Mouse (Mus musculus): ENCODE measurements around the gene Adam19. TPM values are rescaled to one million over a fixed set of nuclear protein-coding genes. Genes with fewer than 3 reads are reported as not detected.
"Not testable (repeated sequence)": the region's sequence is repeated elsewhere in the genome, so short reads cannot be mapped to it uniquely, and the experiment has no call there.

The Adam19 gene
- total RNA-seq, 2 experiments from 2014 or later = 48.3 to 56.3 TPM

DNA sequence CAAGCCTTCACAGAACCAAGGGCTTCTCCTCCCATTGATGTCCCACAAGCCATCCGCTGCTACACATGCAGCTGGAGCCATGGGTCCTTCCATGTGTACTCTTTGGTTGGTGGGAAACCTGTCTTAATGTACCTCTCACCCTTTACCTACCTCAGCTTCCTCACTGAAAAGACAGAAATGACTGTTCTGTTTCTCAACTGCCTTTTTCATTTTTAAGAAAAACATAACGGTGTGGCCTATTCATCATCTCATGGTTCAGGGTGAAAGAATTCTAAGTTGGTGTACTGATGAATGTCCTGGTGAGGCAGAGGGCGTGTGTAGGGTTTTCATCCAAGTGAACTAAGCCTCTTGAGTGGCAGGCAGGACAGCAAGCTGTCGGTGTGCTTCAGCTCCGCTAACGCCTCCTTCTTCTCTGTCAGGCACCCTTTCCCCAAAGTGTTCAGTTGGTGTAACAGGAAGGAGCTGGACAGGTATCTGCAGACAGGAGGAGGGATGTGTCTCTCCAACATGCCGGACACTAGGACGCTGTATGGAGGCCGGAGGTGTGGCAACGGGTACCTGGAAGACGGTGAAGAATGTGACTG, 71.1 kb downstream of the Adam19 start:
- no peak for DNase-seq (ENCODE audit: low spot score in 2 of 2)

DNA sequence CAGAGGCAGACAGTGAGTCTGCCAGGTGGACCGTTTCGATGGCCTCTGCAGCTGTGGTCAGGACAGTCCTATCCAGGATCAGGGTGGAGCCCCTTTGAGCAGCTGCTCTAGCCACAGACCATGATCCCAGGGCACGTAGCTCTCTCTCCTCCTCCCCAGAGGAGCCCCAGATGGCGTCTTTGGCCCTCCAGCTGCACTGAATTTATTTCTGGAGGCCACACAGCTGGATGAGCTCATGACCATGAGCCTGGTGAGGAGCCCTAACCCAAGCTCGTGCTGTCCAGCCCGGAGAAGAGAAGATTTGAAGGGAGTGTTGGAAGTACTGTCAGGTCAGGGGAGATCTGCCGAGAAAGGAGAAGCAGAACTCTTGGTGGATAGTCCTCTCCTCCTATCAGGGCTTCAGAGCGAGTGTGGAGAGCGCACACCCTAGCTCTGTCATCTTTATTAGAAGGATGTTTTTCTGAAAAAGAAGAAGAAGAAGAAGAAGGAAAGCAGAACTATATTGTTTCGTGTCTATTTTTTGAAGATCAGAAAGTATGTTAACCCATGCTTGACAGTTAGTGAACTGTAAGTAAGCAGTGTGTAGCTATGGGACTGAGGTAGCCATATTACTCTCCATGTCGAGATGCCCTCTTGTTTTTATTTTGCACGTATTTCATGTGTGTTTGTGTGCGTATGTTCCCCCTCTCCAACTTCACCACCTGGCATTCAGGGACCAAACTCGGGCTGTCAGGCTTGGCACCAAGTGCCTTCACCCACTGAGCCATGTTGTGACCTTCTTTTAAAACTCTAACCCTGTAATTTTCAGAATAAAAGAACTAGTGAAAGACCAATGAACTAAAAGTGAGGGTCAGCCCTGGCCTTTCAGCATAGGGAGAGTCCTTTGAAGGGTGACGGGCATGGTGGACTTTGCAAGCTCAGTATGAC, 72.1 kb downstream of the Adam19 start:
- peak; percentile 58 to 65 for DNase-seq (ENCODE audit: low spot score in 2 of 2)

DNA sequence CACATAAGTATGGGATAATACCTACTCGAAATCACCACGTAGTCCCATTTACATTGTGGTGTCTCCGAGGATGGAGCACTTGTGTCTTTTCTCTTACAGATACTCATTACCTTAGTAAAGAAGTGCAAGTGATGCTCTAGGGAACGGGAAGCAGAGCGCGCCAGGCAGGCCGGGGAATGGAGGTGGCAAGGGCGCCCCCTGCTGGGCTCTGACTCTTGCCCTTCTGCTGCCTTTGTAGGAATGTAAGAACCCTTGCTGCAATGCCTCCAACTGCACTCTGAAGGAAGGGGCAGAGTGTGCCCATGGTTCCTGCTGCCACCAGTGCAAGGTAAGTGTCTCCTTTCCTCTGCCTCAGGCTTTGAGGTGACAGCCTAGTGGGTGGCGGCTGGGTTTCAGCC, 72.8 kb downstream of the Adam19 start:
- peak; percentile 57 to 65 for DNase-seq (ENCODE audit: low spot score in 2 of 2)

DNA sequence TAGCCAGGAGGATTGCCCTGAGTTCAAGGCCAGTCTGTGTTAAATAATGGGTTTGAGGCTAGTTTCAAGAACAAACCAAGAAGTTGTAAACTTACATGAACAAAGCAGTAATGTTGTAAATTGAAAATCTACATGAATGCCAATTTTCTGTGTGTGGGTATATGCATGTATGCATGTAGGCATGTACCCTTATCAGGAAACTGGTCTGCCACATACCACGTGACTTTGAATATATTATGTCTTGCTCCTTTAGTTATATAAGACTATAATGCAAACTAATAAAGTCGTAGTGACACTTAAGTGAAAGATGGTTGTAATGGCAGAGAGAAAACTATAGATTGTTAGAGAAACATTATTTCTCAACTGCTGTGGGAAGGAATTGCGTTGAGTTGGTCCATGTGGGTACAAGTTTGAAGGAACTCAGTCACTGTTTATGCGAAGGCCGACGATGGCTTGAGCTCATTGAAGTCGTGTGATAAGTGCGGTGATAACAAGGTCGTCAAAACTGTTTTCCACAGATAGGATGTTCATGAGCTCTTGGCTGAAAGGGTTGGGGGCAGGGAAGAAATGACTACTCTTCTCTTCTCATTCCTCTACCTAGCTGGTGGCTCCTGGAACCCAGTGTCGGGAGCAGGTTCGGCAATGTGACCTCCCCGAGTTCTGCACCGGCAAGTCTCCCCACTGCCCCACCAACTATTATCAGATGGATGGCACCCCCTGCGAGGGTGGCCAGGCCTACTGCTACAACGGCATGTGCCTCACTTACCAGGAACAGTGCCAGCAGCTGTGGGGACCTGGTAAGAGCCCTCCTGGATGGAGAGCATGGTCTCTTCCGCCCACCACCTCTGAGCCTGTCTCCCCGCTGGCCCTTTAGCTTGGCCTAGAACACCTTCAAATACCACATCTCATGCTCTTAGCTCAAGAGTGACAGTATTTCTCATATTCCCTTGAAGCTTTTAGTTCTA, 75.5 kb downstream of the Adam19 start:
- no peak for DNase-seq (ENCODE audit: low spot score in 2 of 2)

DNA sequence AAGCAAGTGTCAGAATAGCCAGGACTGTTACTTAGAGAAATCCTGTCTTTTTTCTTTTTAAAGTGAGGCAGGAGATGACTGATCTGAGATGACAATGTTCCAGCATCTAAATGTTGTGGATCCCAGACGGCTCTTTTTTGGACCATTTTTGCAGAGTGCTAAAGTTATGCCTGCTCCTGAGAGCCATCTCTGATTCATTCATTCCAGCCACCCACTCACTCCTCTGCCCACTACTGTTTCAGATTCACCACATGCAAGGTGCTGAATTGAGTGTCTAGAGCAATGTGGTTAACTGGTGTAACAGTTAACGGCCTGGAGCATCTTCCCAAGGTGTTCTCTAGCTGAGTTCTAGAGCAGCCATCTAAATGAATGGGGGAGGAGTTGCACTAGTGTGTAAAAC, 79.1 kb downstream of the Adam19 start:
- no peak for DNase-seq (ENCODE audit: low spot score in 2 of 2)

DNA sequence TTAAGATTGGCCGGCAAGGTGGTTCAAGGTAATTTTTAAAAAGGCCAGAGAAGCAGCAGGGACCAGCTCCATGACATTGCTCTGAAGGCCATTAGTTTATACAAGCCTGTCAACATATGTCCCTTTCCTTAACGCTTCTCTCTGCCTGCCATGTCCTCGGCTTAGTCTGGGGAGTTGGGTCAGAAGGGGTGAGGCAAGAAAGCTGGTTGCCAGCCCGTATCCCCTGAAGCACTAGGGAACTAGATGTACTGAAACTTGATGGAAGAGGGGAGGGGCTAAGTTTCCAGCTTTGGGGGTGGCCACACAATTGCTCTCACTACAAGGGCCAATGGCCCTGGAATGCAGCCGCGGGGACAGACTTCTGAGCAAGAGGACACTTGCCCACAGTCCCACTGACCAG, 87.5 kb downstream of the Adam19 start:
- DNase-seq (ENCODE audit: low spot score in 2 of 2) = no peak

GRCm38 (mm10) chr11:46145163-46145875, 89.5 kb downstream of the Adam19 start:
- no peak for DNase-seq (ENCODE audit: low spot score in 2 of 2)

GRCm38 (mm10) chr11:46146619-46147018, 90.8 kb downstream of the Adam19 start:
- no peak for DNase-seq (ENCODE audit: low spot score in 2 of 2)

DNA sequence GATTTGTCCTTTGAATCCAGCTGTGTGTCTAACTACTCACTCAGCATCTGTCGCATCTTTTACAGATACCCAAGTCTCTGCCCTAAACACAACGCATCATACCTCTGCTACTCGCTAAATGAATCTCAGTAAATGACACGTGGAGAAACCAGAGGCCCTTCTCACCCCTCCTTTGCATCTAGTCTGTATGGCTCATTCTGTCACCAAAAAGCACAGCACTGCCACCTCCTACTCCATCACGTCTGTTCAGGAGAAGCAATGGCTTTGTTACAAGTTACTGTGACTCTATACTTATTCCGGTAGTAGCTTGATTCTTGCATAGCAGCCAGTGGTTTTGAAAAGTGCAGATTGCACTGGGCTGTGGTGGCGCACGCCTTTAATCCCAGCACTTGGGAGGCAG, 101.2 kb downstream of the Adam19 start:
- DNase-seq (ENCODE audit: low spot score in 2 of 2) = no peak

- DNase-seq (ENCODE audit: low spot score in 2 of 2) = no peak
Observed at GRCm38 (mm10) chr11:46157462-46157861, 101.7 kb downstream of the Adam19 start.

DNA sequence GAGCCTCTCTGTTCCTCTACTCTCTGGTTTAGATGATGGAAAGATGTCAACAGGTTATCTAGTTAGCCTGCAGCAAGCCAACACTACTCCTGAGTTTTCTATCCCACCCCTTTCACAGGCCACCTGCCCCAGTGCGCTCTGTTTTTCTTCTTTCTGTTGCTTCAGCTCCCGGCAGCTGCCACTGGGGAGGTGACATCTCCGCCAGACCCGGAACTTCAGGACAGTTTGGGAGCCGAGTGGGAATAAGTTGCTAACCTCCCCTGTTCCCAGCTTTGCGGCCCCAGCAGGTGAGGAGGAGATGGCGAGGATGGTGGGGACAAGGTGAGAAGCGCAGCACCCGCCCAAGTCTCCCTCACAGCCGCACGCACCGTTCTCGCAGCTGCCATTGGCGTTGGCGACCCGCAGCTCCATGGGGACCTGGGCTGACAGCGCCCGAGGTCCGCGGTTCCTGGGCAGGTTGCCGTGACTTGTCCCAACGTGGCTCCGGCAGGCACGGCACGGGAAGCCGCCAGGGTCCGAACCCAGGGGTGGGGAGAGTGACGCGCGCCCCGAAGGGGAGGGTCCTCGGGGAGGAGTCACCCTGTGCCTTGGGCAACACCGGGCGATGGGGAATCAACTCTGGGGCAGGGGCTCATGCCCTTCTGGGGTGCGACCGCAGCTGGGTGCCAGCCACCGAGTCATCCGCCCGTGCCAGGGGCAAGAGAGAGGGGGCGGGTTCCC, 110.2 kb downstream of the Adam19 start, which contains the start of gene Nipal4:
TSS of gene Nipal4 (minus strand) at position 643 of the 720 bp plus-strand sequence.
- peak; percentile 17 to 26 for DNase-seq (ENCODE audit: low spot score in 2 of 2)

- DNase-seq (ENCODE audit: low spot score in 2 of 2) = no peak
Observed at GRCm38 (mm10) chr11:46168506-46168905, 112.7 kb downstream of the Adam19 start.

DNA sequence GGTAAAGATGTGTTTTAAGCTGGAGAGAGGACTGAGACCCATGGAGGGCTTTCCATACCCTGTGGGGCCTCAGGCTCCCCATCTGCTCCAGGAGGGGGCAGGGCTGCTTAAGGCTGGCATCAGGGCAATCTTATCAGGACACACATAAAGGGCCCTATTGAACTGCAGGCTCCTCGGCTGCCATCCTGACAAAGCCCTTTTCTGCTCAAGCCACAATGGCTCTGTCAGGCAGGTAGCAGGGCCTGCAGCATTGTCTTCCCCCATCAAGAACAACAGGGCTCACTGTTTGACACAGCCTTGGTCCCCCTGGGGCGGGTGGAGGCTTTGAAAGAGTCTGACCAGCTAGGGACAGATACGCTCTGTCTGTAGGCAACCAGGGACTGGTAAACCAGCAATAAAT, 114.1 kb downstream of the Adam19 start:
- DNase-seq (ENCODE audit: low spot score in 2 of 2) = no peak

DNA sequence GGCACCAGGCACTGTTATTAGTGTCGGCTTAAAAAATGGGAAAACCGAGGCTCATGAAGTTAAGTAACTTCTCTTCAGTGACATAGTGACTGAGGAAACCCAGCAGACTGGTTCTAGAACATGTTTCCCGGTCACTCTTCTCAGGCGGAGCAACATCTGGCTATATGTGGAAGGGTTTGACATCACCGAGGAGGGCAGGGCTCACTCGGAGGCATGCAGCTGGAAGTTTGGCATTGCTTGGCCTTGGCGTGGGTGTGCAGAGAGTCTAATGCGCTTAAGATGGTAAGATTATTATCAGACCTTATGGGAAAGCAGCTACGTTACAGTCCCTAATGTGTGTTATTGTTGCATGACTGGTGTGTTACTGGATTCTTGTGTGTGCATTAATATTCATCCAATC, 116.3 kb downstream of the Adam19 start:
- DNase-seq (ENCODE audit: low spot score in 2 of 2) = no peak

DNA sequence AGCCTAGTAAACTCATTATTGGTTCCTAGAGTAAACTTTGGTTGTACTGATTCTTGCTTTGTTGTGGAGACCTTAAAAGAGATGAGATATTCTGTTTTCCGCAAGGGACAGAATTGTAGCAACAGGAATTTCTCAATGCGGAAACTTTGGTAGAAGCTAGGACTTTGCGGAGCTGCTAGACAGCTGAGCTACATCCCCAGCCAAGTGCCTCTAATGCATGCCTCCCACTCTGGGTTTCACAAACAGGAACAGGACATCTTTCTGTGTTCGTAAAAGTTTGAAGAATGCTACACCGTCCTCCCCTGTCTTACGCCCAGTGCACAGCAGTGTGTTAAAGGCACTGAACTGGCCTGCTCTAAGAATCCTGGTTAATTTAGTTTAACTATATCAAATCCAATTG, 120.4 kb downstream of the Adam19 start:
- DNase-seq (ENCODE audit: low spot score in 2 of 2) = no peak

DNA sequence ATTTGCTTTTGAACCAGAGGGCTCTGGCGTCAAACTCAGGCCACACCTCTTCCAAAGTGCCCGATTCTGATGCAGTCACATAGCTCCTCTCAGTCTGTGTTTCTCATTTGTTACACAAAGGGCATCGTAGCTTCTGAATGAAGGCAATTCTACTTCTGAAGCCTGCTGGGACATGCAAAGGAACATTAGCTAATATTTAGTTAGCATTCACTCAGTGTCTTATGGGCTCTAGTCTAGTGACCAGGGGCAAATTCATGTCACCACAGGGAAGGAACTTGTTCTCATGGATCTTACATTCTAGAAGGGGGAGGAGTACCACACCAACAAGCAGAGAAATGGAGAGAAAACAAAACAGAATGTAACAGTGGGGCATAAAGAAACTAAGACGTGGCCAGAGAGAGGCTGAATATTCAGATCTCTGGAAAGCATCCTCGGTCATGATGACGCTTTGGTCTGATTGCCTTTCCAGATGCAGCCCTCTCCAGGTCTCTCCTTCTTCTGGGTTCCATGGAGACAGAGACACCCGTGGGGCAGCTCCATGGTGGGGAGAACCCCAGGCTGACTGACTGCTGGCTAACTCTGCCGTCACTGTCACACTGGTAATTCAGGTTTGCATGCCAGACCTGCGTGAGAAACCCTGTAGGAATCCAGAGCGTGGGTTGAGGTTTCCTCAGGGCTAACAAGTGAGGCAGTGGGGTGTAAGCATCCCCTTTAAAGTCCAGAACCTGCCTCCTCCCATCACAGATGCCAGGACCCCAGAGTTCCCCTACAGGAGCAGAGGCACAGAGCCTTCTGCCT, 121.7 kb downstream of the Adam19 start:
- no peak for DNase-seq (ENCODE audit: low spot score in 2 of 2)

DNA sequence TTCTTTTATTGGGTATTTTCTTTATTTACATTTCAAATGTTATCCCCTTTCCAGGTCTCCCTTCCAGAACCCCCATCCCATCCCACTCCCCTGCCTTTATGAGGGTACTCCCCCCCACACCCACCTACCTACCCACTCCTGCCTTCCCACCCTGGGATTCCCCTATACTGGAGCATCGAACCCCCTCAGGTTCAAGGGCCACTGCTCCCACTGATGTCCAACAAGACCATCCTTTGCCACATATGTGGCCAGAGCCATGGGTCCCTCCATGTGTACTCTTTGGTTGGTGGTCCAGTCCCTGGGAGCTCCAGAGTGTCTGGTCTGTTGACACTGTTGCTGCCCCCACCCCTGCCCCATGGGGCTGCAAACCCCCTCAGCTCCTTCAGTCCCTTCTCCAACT, 126.2 kb downstream of the Adam19 start:
- DNase-seq (ENCODE audit: low spot score in 2 of 2) = not testable (repeated sequence)

- no peak for DNase-seq (ENCODE audit: low spot score in 2 of 2)
Observed at GRCm38 (mm10) chr11:46184946-46185345, 129.2 kb downstream of the Adam19 start.

DNA sequence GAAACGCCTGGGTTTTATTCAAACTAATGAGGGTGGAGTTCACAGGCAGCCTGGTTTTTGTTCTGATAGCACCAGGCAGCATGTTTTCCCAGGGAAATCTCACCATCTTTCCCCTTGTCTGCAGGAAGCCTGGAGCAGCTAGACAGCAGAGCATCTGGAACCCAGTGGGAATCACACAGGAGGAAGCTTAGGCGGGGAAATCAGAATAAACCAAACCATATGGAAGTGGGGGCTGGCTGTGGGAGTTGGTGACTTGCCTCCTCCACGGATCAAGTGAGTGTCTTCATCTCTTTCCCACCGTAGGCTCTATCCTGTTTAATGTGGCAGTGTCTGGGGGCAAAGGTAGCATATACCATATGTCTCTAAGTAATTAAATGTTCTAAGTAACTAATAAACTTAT, 129.7 kb downstream of the Adam19 start:
- no peak for DNase-seq (ENCODE audit: low spot score in 2 of 2)

Measured in gastrocnemius, postnatal 4 days (tissue).